Mouse (Mus musculus): ENCODE data around the gene Agap1. TPM values are rescaled to one million over a fixed set of nuclear protein-coding genes. Genes with fewer than 3 reads are reported as not detected.

Agap1 gene
- polyA plus RNA-seq, 1 experiment from 2014 or later, result 21.3 TPM

GRCm38 (mm10) chr1:89543312-89543711, 88.7 kb downstream of the Agap1 start:
- 78% methylated on average over 6 of the region's 6 CpGs for WGBS
- no peak overlapping the region for H3K4me2 ChIP-seq
- H3K9ac ChIP-seq, result no peak overlapping the region
- H3K27me3 ChIP-seq (ENCODE audit: insufficient read depth, low read length), result no peaks in the 10 kb centered on the region
- no peak for DNase-seq
- no peak for ATAC-seq (ENCODE audit: insufficient read depth)
- no peaks in the 10 kb centered on the region for H3K9me3 ChIP-seq (ENCODE audit: low read depth, low read length)
- H3K4me1 ChIP-seq (ENCODE audit: insufficient read depth), result peaks cover 7% of the 10 kb centered on the region; the same call in 1 of the 2 replicates
- H3K27ac ChIP-seq (ENCODE audit: low read depth), result no peak overlapping the region
- TF ChIP-seq CTCF (IDR thresholded peaks at IDR 0.05; ENCODE audit: low read depth), result no peak
- H3K4me3 ChIP-seq (ENCODE audit: low read depth, low read length), result no peak overlapping the region
- no peaks in the 10 kb centered on the region for H3K36me3 ChIP-seq (ENCODE audit: insufficient read depth)

DNA sequence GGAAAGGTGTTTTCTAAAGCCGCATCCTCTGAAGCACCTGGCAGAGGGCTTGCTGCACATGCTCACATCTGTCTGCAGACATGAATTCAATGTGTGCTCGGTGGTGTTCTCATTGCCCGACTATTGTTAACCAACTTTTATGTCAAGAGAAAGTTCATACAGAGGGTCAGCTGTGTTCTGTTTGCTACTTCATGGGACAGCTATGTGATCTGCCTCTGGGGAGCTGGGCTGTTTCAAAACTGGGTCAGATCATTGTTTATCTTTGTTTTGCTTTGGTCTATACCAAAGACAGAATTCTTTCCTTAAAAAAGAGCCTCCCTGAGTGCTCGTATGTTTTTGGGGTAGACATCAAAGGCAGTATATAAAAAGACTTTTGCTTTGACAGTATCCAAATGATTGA, 89.5 kb downstream of the Agap1 start:
- Histone ChIP-seq H3K27me3 (ENCODE audit: insufficient read depth, low read length) (no peaks in the 10 kb centered on the region), H3K27ac (ENCODE audit: low read depth) (no peak overlapping the region), H3K4me3 (ENCODE audit: low read depth, low read length) (no peak overlapping the region), H3K36me3 (ENCODE audit: insufficient read depth) (no peaks in the 10 kb centered on the region), H3K4me1 (ENCODE audit: insufficient read depth) (peaks cover 8% of the 10 kb centered on the region; the same call in 1 of the 2 replicates), H3K4me2 (no peak overlapping the region), H3K9me3 (ENCODE audit: low read depth, low read length) (no peaks in the 10 kb centered on the region), H3K9ac (no peak overlapping the region)
- 81% methylated on average over 4 of the region's 4 CpGs for whole genome bisulfite sequencing
- no peak for ATAC-seq (ENCODE audit: insufficient read depth)
- no peak for TF ChIP-seq CTCF (IDR thresholded peaks at IDR 0.05; ENCODE audit: low read depth)
- no peak for DNase-seq

DNA sequence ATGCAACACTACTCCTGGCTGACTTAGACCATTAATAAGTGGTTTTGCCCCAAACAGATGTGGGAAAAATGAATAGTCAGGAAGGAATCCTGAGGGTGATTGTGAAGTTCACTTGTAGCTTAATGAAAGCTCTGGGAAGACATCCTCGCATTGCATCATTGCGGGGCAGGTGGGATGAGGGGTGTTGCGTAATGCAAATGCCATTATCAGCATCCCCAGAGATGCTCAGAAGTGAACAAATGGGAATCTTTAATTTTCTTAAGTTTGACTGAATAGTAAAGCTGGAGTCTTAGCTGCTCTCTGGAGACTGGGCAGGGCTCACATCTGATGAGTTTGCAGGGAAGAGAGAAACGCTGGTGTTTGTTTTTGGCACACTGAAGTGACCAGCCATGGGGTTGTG, 90.5 kb downstream of the Agap1 start:
- 79% methylated on average over 4 of the region's 4 CpGs for WGBS
- ATAC-seq (ENCODE audit: insufficient read depth) (no peak), DNase-seq (no peak)
- Histone ChIP-seq H3K9ac (no peak overlapping the region), H3K36me3 (ENCODE audit: insufficient read depth) (no peaks in the 10 kb centered on the region), H3K27me3 (ENCODE audit: insufficient read depth, low read length) (no peaks in the 10 kb centered on the region), H3K4me1 (ENCODE audit: insufficient read depth) (peaks cover 11% of the 10 kb centered on the region; the same call in 1 of the 2 replicates), H3K27ac (ENCODE audit: low read depth) (no peak overlapping the region), H3K4me2 (no peak overlapping the region), H3K9me3 (ENCODE audit: low read depth, low read length) (no peaks in the 10 kb centered on the region), H3K4me3 (ENCODE audit: low read depth, low read length) (no peak overlapping the region)
- no peak for TF ChIP-seq CTCF (IDR thresholded peaks at IDR 0.05; ENCODE audit: low read depth)

DNA sequence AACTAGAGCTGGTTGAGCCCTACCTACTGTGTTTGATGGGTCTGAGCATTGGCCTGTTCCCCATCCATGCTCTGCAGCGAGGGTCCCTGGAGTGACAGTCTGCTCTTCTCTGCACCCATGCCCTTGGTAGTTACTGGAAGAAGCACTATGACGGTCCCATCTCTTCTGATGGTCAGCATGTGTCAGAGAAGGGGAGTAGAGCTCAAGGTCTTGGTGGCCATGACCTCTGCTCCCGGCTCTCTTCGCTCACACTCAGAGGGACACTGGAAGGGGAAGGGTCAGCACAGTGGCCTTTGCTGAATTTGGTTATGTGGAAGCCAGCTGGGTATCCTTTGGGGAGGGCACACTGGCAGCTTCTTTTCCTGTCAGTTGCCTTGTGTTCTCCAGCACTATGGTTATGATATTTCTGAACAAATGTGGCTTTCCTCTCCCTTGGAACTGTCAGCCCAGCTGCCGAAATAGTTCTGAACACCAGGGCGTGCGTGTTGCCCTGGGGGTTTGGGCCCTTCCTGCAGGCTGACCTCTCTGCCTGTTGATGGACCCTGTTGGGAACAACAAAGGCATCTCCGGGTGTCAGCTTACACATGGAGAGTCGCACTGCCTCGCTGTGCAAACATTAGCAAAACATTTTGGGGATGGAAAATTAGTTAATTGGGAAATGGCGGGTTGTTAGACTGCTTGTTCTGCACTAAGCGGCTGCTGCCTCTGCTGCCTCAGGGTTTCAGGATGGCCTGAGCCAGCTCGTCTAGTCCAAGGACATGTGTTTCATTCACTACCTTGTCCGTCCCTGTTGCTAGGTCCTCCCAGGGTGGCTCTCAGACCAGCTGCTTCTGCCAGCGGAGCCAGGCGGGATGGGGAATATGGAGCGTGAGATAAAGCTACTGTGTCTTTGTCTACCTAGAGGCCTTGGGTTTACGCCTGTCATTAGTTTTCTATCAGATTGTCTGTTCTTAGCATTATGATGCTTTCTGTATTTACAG, 93.2 kb downstream of the Agap1 start:
- no peak overlapping the region for H3K4me2 ChIP-seq
- TF ChIP-seq CTCF (IDR thresholded peaks at IDR 0.05; ENCODE audit: low read depth), result no peak
- H3K36me3 ChIP-seq (ENCODE audit: insufficient read depth), result no peaks in the 10 kb centered on the region
- DNase-seq (peak; percentile 10), ATAC-seq (ENCODE audit: insufficient read depth) (no peak)
- H3K4me1 ChIP-seq (ENCODE audit: insufficient read depth), result peaks cover 11% of the 10 kb centered on the region; the same call in 1 of the 2 replicates
- H3K27ac ChIP-seq (ENCODE audit: low read depth), result peak overlapping the region; percentile 8; the same call in 1 of the 2 replicates
- no peaks in the 10 kb centered on the region for H3K27me3 ChIP-seq (ENCODE audit: insufficient read depth, low read length)
- 54% methylated on average over 18 of the region's 18 CpGs for WGBS
- no peaks in the 10 kb centered on the region for H3K9me3 ChIP-seq (ENCODE audit: low read depth, low read length)
- no peak overlapping the region for H3K4me3 ChIP-seq (ENCODE audit: low read depth, low read length)
- no peak overlapping the region for H3K9ac ChIP-seq

DNA sequence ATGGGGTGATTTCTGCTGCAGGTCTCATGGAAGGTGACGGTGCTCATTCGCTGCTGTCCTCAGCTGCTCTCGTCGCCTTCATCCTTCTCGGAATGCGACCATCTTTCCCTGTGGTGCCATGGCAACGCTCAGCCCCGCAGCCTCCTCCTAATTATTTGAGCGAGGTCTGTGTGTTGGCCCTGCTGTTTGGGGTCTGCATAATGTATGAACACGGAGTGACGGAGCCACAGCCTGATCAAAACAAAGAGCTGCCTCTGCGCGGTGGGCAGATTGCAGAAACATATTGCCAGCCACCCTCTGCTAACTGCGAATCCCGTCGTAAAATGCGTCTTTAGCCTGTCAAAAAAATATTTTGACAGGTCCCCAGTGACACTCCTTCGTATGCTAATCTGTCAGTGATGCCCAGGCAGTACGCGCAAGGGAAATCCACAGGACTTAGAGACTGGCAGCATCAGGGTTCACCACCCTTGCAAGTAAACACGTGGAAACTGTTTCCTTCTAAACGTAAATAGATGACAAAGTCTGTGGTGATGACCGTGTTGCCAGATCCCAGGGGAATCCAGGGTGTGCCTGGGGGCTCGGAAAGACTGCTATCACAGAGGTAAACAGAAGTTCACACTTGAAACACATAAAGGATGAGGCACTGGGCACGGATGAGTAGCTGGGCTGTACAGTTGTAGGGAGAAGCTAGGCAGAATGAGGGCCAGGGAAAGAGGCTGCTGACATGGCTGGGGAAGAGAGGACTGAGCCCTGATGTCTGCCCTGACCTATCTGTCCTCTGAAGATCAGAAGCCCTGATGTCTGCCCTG, 95.7 kb downstream of the Agap1 start:
- ATAC-seq (ENCODE audit: insufficient read depth) (no peak), DNase-seq (no peak)
- Histone ChIP-seq H3K27me3 (ENCODE audit: insufficient read depth, low read length) (no peaks in the 10 kb centered on the region), H3K4me1 (ENCODE audit: insufficient read depth) (peaks cover 11% of the 10 kb centered on the region; the same call in 1 of the 2 replicates), H3K36me3 (ENCODE audit: insufficient read depth) (no peaks in the 10 kb centered on the region), H3K27ac (ENCODE audit: low read depth) (no peak overlapping the region), H3K9me3 (ENCODE audit: low read depth, low read length) (no peaks in the 10 kb centered on the region), H3K9ac (no peak overlapping the region), H3K4me2 (no peak overlapping the region), H3K4me3 (ENCODE audit: low read depth, low read length) (no peak overlapping the region)
- TF ChIP-seq CTCF (IDR thresholded peaks at IDR 0.05; ENCODE audit: low read depth), result no peak
- WGBS, result 39% methylated on average over 25 of the region's 25 CpGs

- Histone ChIP-seq H3K27ac (ENCODE audit: low read depth) (no peak overlapping the region), H3K4me3 (ENCODE audit: low read depth, low read length) (no peak overlapping the region), H3K4me1 (ENCODE audit: insufficient read depth) (peaks cover 9% of the 10 kb centered on the region; the same call in 1 of the 2 replicates), H3K27me3 (ENCODE audit: insufficient read depth, low read length) (no peaks in the 10 kb centered on the region), H3K9ac (no peak overlapping the region), H3K9me3 (ENCODE audit: low read depth, low read length) (no peaks in the 10 kb centered on the region), H3K4me2 (no peak overlapping the region), H3K36me3 (ENCODE audit: insufficient read depth) (no peaks in the 10 kb centered on the region)
- no peak for TF ChIP-seq CTCF (IDR thresholded peaks at IDR 0.05; ENCODE audit: low read depth)
- DNase-seq (no peak), ATAC-seq (ENCODE audit: insufficient read depth) (no peak)
- 81% methylated on average over 1 of the region's 1 CpGs for WGBS
These were observed 97.9 kb downstream of the Agap1 start for GRCm38 (mm10) chr1:89552470-89552869.

GRCm38 (mm10) chr1:89553791-89554190, 99.2 kb downstream of the Agap1 start:
- 90% methylated on average over 3 of the region's 3 CpGs for WGBS
- no peak overlapping the region for H3K9ac ChIP-seq

More at GRCm38 (mm10) chr1:89553791-89554190, 99.2 kb downstream of the Agap1 start:
- TF ChIP-seq CTCF (IDR thresholded peaks at IDR 0.05; ENCODE audit: low read depth), result no peak
- ATAC-seq (ENCODE audit: insufficient read depth) (no peak), DNase-seq (no peak)
- no peaks in the 10 kb centered on the region for H3K9me3 ChIP-seq (ENCODE audit: low read depth, low read length)
- H3K4me2 ChIP-seq, result no peak overlapping the region
- 0 out of 2 replicates have a peak, but pooled peaks cover 4% of the 10 kb centered on the region for H3K4me1 ChIP-seq (ENCODE audit: insufficient read depth)
- H3K4me3 ChIP-seq (ENCODE audit: low read depth, low read length), result no peak overlapping the region
- H3K27ac ChIP-seq (ENCODE audit: low read depth), result no peak overlapping the region
- no peaks in the 10 kb centered on the region for H3K27me3 ChIP-seq (ENCODE audit: insufficient read depth, low read length)
- no peaks in the 10 kb centered on the region for H3K36me3 ChIP-seq (ENCODE audit: insufficient read depth)

Data from lung, embryonic 14.5 days (tissue).